Mouse (Mus musculus): ENCODE measurements around the gene Adcy3. TPM values are rescaled to one million over a fixed set of nuclear protein-coding genes. Genes with fewer than 3 reads are reported as not detected.
A peak's percentile ranks its signal among the peaks of the same experiment; 100 is the strongest.

The Adcy3 gene
- polyA plus RNA-seq (2014; fragmentation: Nextera tagmentation; extraction: Ambion mirVana) = 4.3 and 7.4 TPM in 2 replicates

GRCm38 (mm10) chr12:4132941-4133846 is at the start of gene Adcy3:
Gene Adcy3 (plus strand): TSS chr12:4133103.
- Histone ChIP-seq H3K9me3 (ENCODE audit: control insufficient read depth, low read length) (peaks cover 2% of the 10 kb centered on the region; the same call in 1 of the 2 replicates), H3K27me3 (ENCODE audit: control insufficient read depth, insufficient read depth, low read length) (no peaks in the 10 kb centered on the region), H3K36me3 (ENCODE audit: control insufficient read depth, insufficient read depth, low read length) (no peaks in the 10 kb centered on the region), H3K27ac (ENCODE audit: low read depth, low read length) (peak within 1 kb of the TSS; percentile 51; the same call in 1 of the 2 replicates), H3K4me1 (ENCODE audit: control insufficient read depth, insufficient read depth, low read length) (peaks cover 11% of the 10 kb centered on the region; the same call in 1 of the 2 replicates), H3K4me3 (ENCODE audit: low read length) (peak within 1 kb of the TSS; percentile 62), H3K9ac (ENCODE audit: low read depth, low read length) (peak within 1 kb of the TSS; percentile 78), H3K4me2 (replicated peaks; ENCODE audit: low read depth, low read length) (peak within 1 kb of the TSS; percentile 91)
- WGBS = under 1% methylated on average over 72 of the region's 83 CpGs
- peak; percentile 85 for ATAC-seq (ENCODE audit: low FRiP score, low TSS enrichment)

DNA sequence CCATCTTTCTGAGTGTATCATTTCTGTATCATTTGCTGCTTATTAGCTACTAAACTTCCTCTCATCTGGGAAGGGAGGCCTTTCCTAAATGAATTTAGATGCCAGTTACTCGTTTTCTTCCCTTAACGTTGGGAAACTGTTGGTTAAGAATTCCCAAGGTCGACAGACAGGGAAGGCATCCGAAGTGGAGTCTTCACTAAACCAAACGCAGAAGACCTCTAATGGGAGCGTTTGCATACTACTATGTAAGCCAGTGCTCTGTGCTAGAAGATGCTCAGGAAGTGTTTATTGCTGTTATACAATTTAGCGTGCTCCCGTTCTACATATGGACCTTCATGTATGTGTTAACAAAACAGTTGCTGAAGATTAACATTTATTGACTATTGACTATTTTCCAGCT is 49.5 kb upstream of the Adcy3 start:
- peaks cover 23% of the 10 kb centered on the region; the same call in 1 of the 2 replicates for H3K36me3 ChIP-seq (ENCODE audit: control insufficient read depth, insufficient read depth, low read length)
- H3K9me3 ChIP-seq (ENCODE audit: control insufficient read depth, low read length) = no peaks in the 10 kb centered on the region
- ATAC-seq (ENCODE audit: low FRiP score, low TSS enrichment) = no peak
- H3K9ac ChIP-seq (ENCODE audit: low read depth, low read length) = peak overlapping the region; percentile 72; the same call in 1 of the 2 replicates
- WGBS = 69% methylated on average over 8 of the region's 8 CpGs
- H3K27me3 ChIP-seq (ENCODE audit: control insufficient read depth, insufficient read depth, low read length) = no peaks in the 10 kb centered on the region
- no peak overlapping the region for H3K27ac ChIP-seq (ENCODE audit: low read depth, low read length)
- H3K4me2 ChIP-seq (replicated peaks; ENCODE audit: low read depth, low read length) = peak overlapping the region; percentile 70
- 0 out of 2 replicates have a peak, but pooled peaks cover 9% of the 10 kb centered on the region for H3K4me1 ChIP-seq (ENCODE audit: control insufficient read depth, insufficient read depth, low read length)
- H3K4me3 ChIP-seq (ENCODE audit: low read length) = peak overlapping the region; percentile 57

- H3K9me3 ChIP-seq (ENCODE audit: control insufficient read depth, low read length) = no peaks in the 10 kb centered on the region
- H3K27me3 ChIP-seq (ENCODE audit: control insufficient read depth, insufficient read depth, low read length) = no peaks in the 10 kb centered on the region
- H3K4me1 ChIP-seq (ENCODE audit: control insufficient read depth, insufficient read depth, low read length) = no peaks in the 10 kb centered on the region
- WGBS = 73% methylated on average over 4 of the region's 4 CpGs
- H3K27ac ChIP-seq (ENCODE audit: low read depth, low read length) = no peak overlapping the region
- no peak overlapping the region for H3K4me2 ChIP-seq (replicated peaks; ENCODE audit: low read depth, low read length)
- H3K36me3 ChIP-seq (ENCODE audit: control insufficient read depth, insufficient read depth, low read length) = peaks cover 30% of the 10 kb centered on the region; the same call in 1 of the 2 replicates
- ATAC-seq (ENCODE audit: low FRiP score, low TSS enrichment) = peak; percentile 68
- H3K9ac ChIP-seq (ENCODE audit: low read depth, low read length) = no peak overlapping the region
- no peak overlapping the region for H3K4me3 ChIP-seq (ENCODE audit: low read length)
These were observed 25.5 kb upstream of the Adcy3 start for GRCm38 (mm10) chr12:4107383-4107782.

GRCm38 (mm10) chr12:4116132-4116531 is 16.8 kb upstream of the Adcy3 start:
- Histone ChIP-seq H3K4me1 (ENCODE audit: control insufficient read depth, insufficient read depth, low read length) (no peaks in the 10 kb centered on the region), H3K4me3 (ENCODE audit: low read length) (no peak overlapping the region), H3K36me3 (ENCODE audit: control insufficient read depth, insufficient read depth, low read length) (no peaks in the 10 kb centered on the region), H3K9me3 (ENCODE audit: control insufficient read depth, low read length) (no peaks in the 10 kb centered on the region), H3K27ac (ENCODE audit: low read depth, low read length) (no peak overlapping the region), H3K4me2 (replicated peaks; ENCODE audit: low read depth, low read length) (no peak overlapping the region), H3K9ac (ENCODE audit: low read depth, low read length) (no peak overlapping the region), H3K27me3 (ENCODE audit: control insufficient read depth, insufficient read depth, low read length) (no peaks in the 10 kb centered on the region)
- WGBS = 85% methylated on average over 9 of the region's 9 CpGs
- no peak for ATAC-seq (ENCODE audit: low FRiP score, low TSS enrichment)

GRCm38 (mm10) chr12:4117136-4117535 is 15.8 kb upstream of the Adcy3 start:
- Histone ChIP-seq H3K9me3 (ENCODE audit: control insufficient read depth, low read length) (no peaks in the 10 kb centered on the region), H3K4me1 (ENCODE audit: control insufficient read depth, insufficient read depth, low read length) (no peaks in the 10 kb centered on the region), H3K9ac (ENCODE audit: low read depth, low read length) (no peak overlapping the region), H3K27ac (ENCODE audit: low read depth, low read length) (no peak overlapping the region), H3K27me3 (ENCODE audit: control insufficient read depth, insufficient read depth, low read length) (no peaks in the 10 kb centered on the region), H3K36me3 (ENCODE audit: control insufficient read depth, insufficient read depth, low read length) (no peaks in the 10 kb centered on the region), H3K4me2 (replicated peaks; ENCODE audit: low read depth, low read length) (no peak overlapping the region), H3K4me3 (ENCODE audit: low read length) (no peak overlapping the region)
- ATAC-seq (ENCODE audit: low FRiP score, low TSS enrichment) = no peak
- WGBS = 83% methylated on average over 3 of the region's 3 CpGs

DNA sequence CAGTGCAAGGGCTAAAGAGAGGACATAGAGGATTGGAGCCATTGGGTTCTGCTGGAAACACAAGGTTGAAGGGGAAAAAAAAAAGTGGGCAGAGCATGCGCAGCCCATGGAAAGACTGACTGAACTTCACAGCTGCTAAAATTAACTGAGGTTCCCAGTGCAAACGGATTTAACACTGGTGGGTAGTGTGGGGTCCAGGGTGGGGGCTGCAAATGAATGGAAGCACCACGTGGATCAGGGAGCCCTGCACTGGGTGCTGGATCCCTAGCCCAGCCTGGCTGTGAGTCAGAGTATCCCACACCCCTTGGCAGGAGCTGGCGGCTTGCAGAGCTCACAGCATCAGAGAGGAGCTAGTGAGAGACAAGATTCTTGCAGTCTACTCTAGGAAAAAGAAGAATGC is 15.3 kb upstream of the Adcy3 start:
- WGBS = 78% methylated on average over 4 of the region's 4 CpGs
- Histone ChIP-seq H3K27ac (ENCODE audit: low read depth, low read length) (no peak overlapping the region), H3K36me3 (ENCODE audit: control insufficient read depth, insufficient read depth, low read length) (no peaks in the 10 kb centered on the region), H3K4me3 (ENCODE audit: low read length) (no peak overlapping the region), H3K9me3 (ENCODE audit: control insufficient read depth, low read length) (no peaks in the 10 kb centered on the region), H3K9ac (ENCODE audit: low read depth, low read length) (no peak overlapping the region), H3K4me2 (replicated peaks; ENCODE audit: low read depth, low read length) (no peak overlapping the region), H3K27me3 (ENCODE audit: control insufficient read depth, insufficient read depth, low read length) (no peaks in the 10 kb centered on the region), H3K4me1 (ENCODE audit: control insufficient read depth, insufficient read depth, low read length) (no peaks in the 10 kb centered on the region)
- no peak for ATAC-seq (ENCODE audit: low FRiP score, low TSS enrichment)

- Histone ChIP-seq H3K27me3 (ENCODE audit: control insufficient read depth, insufficient read depth, low read length) (no peaks in the 10 kb centered on the region), H3K4me2 (replicated peaks; ENCODE audit: low read depth, low read length) (no peak overlapping the region), H3K9ac (ENCODE audit: low read depth, low read length) (no peak overlapping the region), H3K4me1 (ENCODE audit: control insufficient read depth, insufficient read depth, low read length) (no peaks in the 10 kb centered on the region), H3K27ac (ENCODE audit: low read depth, low read length) (no peak overlapping the region), H3K36me3 (ENCODE audit: control insufficient read depth, insufficient read depth, low read length) (no peaks in the 10 kb centered on the region), H3K4me3 (ENCODE audit: low read length) (no peak overlapping the region), H3K9me3 (ENCODE audit: control insufficient read depth, low read length) (peaks cover 2% of the 10 kb centered on the region; the same call in 1 of the 2 replicates)
- WGBS = 61% methylated on average over 7 of the region's 7 CpGs
- no peak for ATAC-seq (ENCODE audit: low FRiP score, low TSS enrichment)
These were observed 5.6 kb upstream of the Adcy3 start for GRCm38 (mm10) chr12:4127346-4127745.

- H3K4me2 ChIP-seq (replicated peaks; ENCODE audit: low read depth, low read length) = peak overlapping the region; percentile 91
- H3K4me1 ChIP-seq (ENCODE audit: control insufficient read depth, insufficient read depth, low read length) = peaks cover 11% of the 10 kb centered on the region; the same call in 1 of the 2 replicates
- H3K9ac ChIP-seq (ENCODE audit: low read depth, low read length) = peak overlapping the region; percentile 78
- WGBS = 27% methylated on average over 11 of the region's 11 CpGs
- H3K27me3 ChIP-seq (ENCODE audit: control insufficient read depth, insufficient read depth, low read length) = no peaks in the 10 kb centered on the region
- peak overlapping the region; percentile 62 for H3K4me3 ChIP-seq (ENCODE audit: low read length)
- H3K27ac ChIP-seq (ENCODE audit: low read depth, low read length) = 0 out of 2 replicates have a peak overlapping the region, but pooled peaks have one; percentile 4
- ATAC-seq (ENCODE audit: low FRiP score, low TSS enrichment) = peak; percentile 55
- no peaks in the 10 kb centered on the region for H3K36me3 ChIP-seq (ENCODE audit: control insufficient read depth, insufficient read depth, low read length)
- H3K9me3 ChIP-seq (ENCODE audit: control insufficient read depth, low read length) = peaks cover 2% of the 10 kb centered on the region; the same call in 1 of the 2 replicates
These were observed 927 bp downstream of the Adcy3 start for GRCm38 (mm10) chr12:4133847-4134212.

DNA sequence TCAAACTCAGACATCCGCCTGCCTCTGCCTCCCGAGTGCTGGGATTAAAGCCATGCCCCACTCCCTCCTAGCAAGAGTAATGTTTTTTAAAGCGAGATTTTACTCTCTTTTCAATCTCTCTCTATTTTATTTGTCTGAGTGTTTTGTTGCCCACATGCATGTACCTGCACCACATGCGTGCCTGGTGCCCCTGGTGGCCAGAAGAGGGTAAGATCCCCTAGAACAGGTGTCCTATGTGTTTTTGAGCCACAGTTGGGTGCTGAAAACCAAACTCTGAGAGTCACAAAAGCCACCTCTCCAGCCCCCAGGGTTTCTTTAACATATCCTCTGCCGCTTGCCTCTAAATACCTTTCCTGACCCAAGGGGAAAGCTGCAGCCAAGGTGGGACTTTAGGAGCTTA is 10.3 kb downstream of the Adcy3 start:
- WGBS = 90% methylated on average over 5 of the region's 5 CpGs

More for the DNA sequence above, 10.3 kb downstream of the Adcy3 start:
- H3K9me3 ChIP-seq (ENCODE audit: control insufficient read depth, low read length) = no peaks in the 10 kb centered on the region
- no peaks in the 10 kb centered on the region for H3K4me1 ChIP-seq (ENCODE audit: control insufficient read depth, insufficient read depth, low read length)
- H3K27me3 ChIP-seq (ENCODE audit: control insufficient read depth, insufficient read depth, low read length) = no peaks in the 10 kb centered on the region
- 0 out of 2 replicates have a peak, but pooled peaks cover 2% of the 10 kb centered on the region for H3K36me3 ChIP-seq (ENCODE audit: control insufficient read depth, insufficient read depth, low read length)
- H3K9ac ChIP-seq (ENCODE audit: low read depth, low read length) = no peak overlapping the region
- H3K4me2 ChIP-seq (replicated peaks; ENCODE audit: low read depth, low read length) = no peak overlapping the region
- no peak overlapping the region for H3K4me3 ChIP-seq (ENCODE audit: low read length)
- no peak for ATAC-seq (ENCODE audit: low FRiP score, low TSS enrichment)
- no peak overlapping the region for H3K27ac ChIP-seq (ENCODE audit: low read depth, low read length)

Measured in kidney, embryonic 14.5 days (tissue).